Mouse (Mus musculus) testis, adult 2 months (tissue): Measurements from ENCODE around the gene Pank3. TPM values are rescaled to one million over a fixed set of nuclear protein-coding genes. Genes with fewer than 3 reads are reported as not detected.
A peak's percentile ranks its signal among the peaks of the same experiment; 100 is the strongest.

ENCODE experiments used
- H3K27ac ChIP-seq: fragments of 200-500 bp; 2 replicates; pipeline ENCODE4 v1.5.1; 2012; ENCODE audit warnings: low read depth, low read length; ENCODE audit not compliant: control insufficient read depth, insufficient read depth
- H3K27me3 ChIP-seq: fragments of 200-500 bp; 2 replicates; pipeline ENCODE4 v1.6.1; 2012; ENCODE audit warnings: mild to moderate bottlenecking, low read length, moderate library complexity; ENCODE audit not compliant: control insufficient read depth, insufficient read depth
- H3K36me3 ChIP-seq: fragments of 200-500 bp; 2 replicates; pipeline ENCODE4 v1.6.1; 2012; ENCODE audit warnings: mild to moderate bottlenecking, low read length; ENCODE audit not compliant: control insufficient read depth, insufficient read depth
- H3K4me1 ChIP-seq: fragments of 200-500 bp; 2 replicates; pipeline ENCODE4 v1.6.1; 2012; ENCODE audit warnings: low read length; ENCODE audit not compliant: control insufficient read depth, insufficient read depth
- H3K4me3 ChIP-seq: fragments of 200-500 bp; 2 replicates; pipeline ENCODE4 v1.5.1; 2012; ENCODE audit warnings: low read depth, mild to moderate bottlenecking, low read length, moderate library complexity, mixed read lengths; ENCODE audit not compliant: control insufficient read depth
- CTCF ChIP-seq: fragments of 200-500 bp; IDR thresholded peaks from 2 replicates; pipeline ENCODE4 v1.5.1; 2012; ENCODE audit warnings: low read depth, mild to moderate bottlenecking, inconsistent platforms, low read length, moderate library complexity; ENCODE audit not compliant: control insufficient read depth, insufficient read depth, insufficient replicate concordance
- POLR2A ChIP-seq: fragments of 200-500 bp; IDR thresholded peaks from 2 replicates; pipeline ENCODE4 v1.6.1; 2012; ENCODE audit warnings: low read depth, mild to moderate bottlenecking, inconsistent platforms, low read length, moderate library complexity; ENCODE audit not compliant: control insufficient read depth
- polyA plus RNA-seq: library from polyadenylated mRNA; depleted of rRNA; stranded (reverse); fragments of >200 nt; gene quantifications from 2 replicates; pipeline ENCODE4 v1.2.3, GENCODE M21; 2012

Gene Pank3
- polyA plus RNA-seq, 1 experiment, result 3.9 TPM

GRCm38 (mm10) chr11:35756411-35757303, 12.6 kb upstream of the Pank3 start:
- no peak overlapping the region; the same call in 1 of the 2 replicates for H3K27ac ChIP-seq
- no peak for TF ChIP-seq POLR2A
- no peak for TF ChIP-seq CTCF

GRCm38 (mm10) chr11:35760001-35760626, 9.2 kb upstream of the Pank3 start:
- no peaks in the 10 kb centered on the region for H3K36me3 ChIP-seq
- no peak overlapping the region for H3K4me3 ChIP-seq
- no peaks in the 10 kb centered on the region for H3K4me1 ChIP-seq
- no peaks in the 10 kb centered on the region for H3K27me3 ChIP-seq
- H3K27ac ChIP-seq, result peak overlapping the region; percentile 39
- no peak for TF ChIP-seq POLR2A
- no peak for TF ChIP-seq CTCF

More at GRCm38 (mm10) chr11:35756411-35757303, 12.6 kb upstream of the Pank3 start:
- Histone ChIP-seq H3K36me3 (no peaks in the 10 kb centered on the region), H3K27me3 (no peaks in the 10 kb centered on the region), H3K4me1 (no peaks in the 10 kb centered on the region), H3K4me3 (no peak overlapping the region)

- H3K36me3 ChIP-seq, result no peaks in the 10 kb centered on the region
- TF ChIP-seq POLR2A, result no peak
- no peak for TF ChIP-seq CTCF
- peak overlapping the region; percentile 39 for H3K27ac ChIP-seq
- no peaks in the 10 kb centered on the region for H3K27me3 ChIP-seq
- no peak overlapping the region for H3K4me3 ChIP-seq
- H3K4me1 ChIP-seq, result no peaks in the 10 kb centered on the region
Observed at GRCm38 (mm10) chr11:35760627-35761003, 8.7 kb upstream of the Pank3 start.

GRCm38 (mm10) chr11:35766845-35767244, 2.4 kb upstream of the Pank3 start:
- no peak overlapping the region for H3K4me3 ChIP-seq
- H3K36me3 ChIP-seq, result no peaks in the 10 kb centered on the region
- H3K4me1 ChIP-seq, result peaks cover 5% of the 10 kb centered on the region
- no peak overlapping the region for H3K27ac ChIP-seq
- TF ChIP-seq POLR2A (no peak), CTCF (no peak)
- no peaks in the 10 kb centered on the region for H3K27me3 ChIP-seq

GRCm38 (mm10) chr11:35769746-35770437, 608 bp downstream of the Pank3 start:
- no peaks in the 10 kb centered on the region for H3K36me3 ChIP-seq
- no peak for TF ChIP-seq CTCF
- TF ChIP-seq POLR2A, result peak; percentile 67
- no peaks in the 10 kb centered on the region for H3K27me3 ChIP-seq

GRCm38 (mm10) chr11:35770741-35771504, 1.6 kb downstream of the Pank3 start:
- no peaks in the 10 kb centered on the region for H3K36me3 ChIP-seq
- H3K4me3 ChIP-seq, result no peak overlapping the region; the same call in 1 of the 2 replicates
- no peak overlapping the region for H3K27ac ChIP-seq
- H3K4me1 ChIP-seq, result peaks cover 5% of the 10 kb centered on the region
- TF ChIP-seq CTCF, result no peak
- no peak for TF ChIP-seq POLR2A
- H3K27me3 ChIP-seq, result no peaks in the 10 kb centered on the region

More at GRCm38 (mm10) chr11:35769746-35770437, 608 bp downstream of the Pank3 start:
- H3K4me3 ChIP-seq, result peak overlapping the region; percentile 86
- peak overlapping the region; percentile 80 for H3K27ac ChIP-seq
- peaks cover 5% of the 10 kb centered on the region for H3K4me1 ChIP-seq
